Mouse (Mus musculus): ENCODE results near the gene Pde4b.
"Not testable (repeated sequence)": the region's sequence is repeated elsewhere in the genome, so short reads cannot be mapped to it uniquely, and the experiment has no call there.

Gene Pde4b

DNA sequence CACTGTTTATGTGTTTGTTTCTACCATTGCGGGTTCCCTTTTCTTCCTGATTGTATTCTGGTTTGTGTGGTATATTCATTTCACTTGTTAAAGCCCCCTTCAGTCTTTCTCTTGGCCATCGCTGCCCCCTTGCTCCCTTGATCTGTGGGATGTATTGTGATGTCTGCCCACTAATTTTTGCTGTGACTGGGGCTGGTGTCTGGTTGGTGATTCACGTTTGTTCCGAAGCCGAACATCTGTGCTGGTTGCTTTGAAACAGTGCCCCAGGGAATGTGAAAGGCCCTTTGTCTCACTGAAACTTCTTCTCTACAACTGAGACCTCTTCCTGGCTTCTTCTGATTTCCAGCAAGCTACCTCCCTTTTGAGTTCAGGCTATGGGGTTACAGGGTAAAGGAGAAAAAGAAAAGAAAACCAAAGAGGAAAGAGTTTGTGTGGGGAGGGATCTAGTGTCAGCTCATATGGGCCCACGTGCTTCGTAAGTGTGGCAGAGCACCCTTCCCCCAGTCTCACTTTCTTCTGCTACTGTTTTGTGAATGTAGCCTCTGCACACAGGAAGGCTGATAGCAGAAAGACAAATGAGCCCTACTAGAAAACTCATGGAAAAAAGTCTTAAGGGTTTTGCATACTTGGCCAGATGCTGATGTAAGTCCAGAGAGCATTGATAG, 396.1 kb downstream of the Pde4b start:
- no peak for DNase-seq

DNA sequence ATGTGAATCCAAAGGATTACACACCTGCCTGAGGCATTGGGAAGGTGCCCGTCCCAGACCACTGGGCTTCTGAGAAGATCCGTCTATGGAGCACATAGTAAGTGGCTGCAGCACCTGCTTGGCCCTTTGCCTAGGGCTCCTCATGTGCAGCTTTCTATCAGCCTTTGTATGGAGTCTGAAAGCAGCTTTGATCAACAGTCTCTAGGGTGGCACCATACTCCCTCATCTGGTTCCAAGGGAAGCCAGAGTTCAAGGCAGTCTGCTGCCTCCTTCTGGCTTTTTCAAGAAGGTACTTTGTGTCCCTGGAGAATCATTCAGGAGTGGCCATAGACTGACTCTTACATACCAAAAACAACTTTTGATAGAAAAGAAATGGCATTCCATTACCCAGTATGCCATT, 397.4 kb downstream of the Pde4b start:
- DNase-seq: peak in 1 of 2 experiments; percentile 34

DNA sequence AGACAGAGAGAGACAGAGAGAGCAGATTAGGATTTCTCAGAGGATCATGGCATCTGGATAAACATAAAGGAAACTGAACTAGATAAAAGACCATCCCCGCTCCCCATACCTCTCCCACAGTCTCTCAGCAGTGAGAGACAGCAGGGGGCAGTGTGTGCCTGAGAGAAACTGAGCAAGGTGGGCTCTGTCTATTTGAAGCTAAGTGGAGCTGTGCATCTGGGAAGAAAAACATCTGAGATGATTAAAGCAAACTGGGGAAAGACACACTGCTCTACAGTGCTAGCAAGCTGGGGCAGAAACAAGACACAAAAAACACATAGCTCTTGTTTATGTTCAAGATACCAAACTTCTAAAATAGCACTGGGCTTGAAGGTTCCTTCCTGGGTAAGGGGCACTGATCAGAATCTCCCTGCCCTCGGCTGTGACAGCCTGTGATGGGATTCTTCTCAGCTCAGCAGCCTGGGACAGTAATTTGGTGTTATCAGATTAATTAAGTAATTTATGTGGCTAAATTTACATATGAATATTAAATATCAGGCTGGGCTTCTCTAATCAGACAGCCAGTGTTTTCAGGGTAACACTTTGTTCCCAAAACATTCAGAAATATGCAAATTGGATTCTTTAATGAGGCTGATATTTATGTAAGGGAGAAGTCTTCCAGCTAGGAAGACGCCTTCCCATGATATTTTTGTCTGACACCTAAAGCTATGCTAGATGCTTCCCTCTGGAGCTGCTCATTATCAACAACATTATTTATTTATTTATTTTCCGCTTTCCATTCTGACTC, 399.0 kb downstream of the Pde4b start:
- peak in 1 of 2 experiments; percentile 34 for DNase-seq

DNA sequence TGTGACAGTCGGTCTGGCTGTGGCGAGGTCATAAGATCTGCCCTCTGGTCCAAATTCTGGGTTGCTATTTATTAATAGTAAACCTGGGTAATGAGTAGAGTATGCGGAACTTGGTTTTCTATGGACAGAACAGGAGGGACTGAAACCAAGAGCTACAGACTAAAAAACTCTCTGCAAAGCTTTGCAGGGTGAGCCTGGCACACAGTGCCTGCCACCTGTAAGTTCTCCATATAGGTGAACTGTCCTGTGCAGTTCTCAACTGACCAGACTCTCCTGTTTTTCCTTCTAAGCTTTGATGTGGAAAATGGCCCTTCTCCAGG, 399.5 kb downstream of the Pde4b start:
- DNase-seq: no peak

DNA sequence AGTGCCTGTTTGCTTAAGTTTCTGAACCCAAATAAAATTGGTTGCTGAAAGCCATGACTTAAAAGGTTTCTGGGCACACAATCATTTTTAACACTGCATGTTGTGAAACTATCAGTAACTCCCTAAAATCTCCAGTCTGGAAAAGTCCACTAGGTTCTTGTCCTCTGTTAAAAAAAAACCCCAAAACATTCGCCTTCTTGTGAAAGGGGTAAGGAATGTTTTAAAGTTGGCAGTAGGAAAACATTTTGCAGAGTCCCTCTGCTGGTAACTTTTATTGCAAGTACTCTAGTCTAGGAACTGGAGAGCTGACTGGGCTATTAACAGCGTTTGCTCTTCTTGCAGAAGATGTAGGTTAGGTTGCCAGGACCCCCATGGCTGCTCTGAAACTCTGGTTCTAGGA, 400.7 kb downstream of the Pde4b start:
- peak; percentile 22 to 27 for DNase-seq

DNA sequence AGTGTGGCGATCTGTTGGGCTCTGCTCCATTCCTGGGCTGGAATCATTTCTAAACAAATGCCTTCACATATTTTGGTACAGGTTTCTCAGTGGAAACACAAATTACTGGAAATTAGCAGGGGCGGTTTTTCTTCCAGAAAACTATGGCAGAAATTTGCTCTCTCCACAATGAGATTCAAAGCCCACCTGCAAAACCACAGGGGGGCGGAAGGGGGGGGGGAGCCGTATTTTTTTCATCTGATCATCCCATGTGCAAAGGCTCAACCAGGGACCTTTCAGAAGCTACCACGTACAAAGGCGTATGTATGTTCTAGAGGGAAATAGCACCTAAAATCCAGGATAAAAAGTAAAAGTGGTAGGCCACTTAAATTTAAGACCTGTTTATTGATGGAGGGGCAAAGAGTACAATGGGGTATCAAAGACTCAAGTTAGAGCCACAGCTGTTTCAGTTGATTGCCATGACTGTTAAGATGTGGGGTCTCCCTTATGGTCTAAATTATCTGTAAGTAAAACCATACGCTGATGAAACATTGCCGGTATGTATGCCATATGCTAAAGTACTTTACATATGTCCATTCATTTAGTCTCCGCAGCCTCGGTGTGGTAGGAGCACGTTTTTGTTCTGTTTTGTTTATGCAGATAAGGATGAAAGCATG, 404.3 kb downstream of the Pde4b start:
- no peak for DNase-seq

DNA sequence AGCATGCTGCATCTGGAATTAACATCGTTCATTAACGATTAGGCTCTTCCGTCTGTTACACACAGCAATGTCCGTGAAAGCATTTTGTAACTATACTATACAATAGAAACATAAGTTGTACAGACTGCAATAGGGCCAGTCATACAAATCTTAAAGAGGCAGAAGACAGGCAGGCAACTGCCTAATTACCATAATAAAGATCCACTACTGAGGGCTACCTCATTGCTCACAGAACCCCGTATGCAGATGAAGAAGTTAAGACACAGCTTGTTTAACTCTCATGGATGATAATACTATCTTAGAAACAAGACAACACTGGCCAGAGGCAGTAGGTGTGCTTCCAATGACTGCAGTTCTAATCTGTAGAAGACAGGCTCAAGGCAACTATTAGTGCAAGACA, 405.6 kb downstream of the Pde4b start:
- no peak for DNase-seq

DNA sequence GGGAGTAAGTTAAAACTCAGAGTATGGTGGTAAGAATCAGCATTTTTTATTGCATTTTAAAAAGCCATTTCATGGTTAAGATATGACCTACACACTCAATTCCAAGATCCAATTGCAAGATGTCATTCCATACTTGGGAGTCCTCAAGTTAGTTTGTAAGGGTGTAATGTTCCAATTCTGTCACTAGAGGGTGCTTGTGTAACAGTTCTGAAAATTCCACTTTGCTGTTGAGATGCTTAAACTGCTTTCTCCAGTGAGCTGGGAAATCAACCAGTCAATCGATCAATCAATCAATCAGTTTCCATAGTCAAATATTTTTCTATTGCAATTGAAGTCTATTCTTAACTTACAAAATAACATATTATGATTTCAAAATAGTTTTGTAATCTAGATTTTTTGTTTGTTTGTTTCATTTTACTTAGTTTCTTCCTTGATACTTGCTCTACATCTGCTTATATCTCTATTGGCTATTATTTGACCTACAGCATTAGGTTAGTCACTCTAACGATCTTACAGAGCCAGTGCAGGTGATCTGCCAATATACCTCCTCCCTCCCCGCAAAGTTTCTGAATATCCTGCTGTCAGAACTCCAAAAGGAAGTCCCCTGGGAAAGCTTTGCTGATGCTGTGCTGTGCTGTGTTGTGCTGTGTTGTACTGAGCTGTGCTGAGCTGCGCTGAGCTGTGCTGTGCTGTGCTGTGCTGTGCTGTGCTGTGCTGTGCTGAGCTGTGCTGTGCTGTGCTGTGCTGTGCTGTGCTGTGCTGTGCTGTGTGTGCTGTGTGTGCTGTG, 406.2 kb downstream of the Pde4b start:
- peak; percentile 33 to 72 for DNase-seq

DNA sequence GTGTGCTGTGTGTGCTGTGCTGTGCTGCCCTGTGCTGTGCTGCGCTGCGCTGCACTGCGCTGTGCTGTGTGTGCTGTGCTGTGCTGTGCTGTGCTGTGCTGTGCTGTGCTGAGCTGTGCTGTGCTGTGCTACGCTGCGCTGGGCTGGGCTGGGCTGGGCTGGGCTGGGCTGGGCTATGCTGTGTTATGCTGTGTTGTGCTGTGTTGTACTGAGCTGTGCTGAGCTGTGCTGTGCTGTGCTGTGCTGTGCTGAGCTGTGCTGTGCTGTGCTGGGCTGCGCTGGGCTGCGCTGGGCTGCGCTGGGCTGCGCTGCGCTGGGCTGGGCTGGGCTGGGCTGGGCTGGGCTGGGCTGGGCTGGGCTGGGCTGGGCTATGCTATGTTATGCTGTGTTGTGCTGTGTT, 406.9 kb downstream of the Pde4b start:
- not testable (repeated sequence) for DNase-seq

DNA sequence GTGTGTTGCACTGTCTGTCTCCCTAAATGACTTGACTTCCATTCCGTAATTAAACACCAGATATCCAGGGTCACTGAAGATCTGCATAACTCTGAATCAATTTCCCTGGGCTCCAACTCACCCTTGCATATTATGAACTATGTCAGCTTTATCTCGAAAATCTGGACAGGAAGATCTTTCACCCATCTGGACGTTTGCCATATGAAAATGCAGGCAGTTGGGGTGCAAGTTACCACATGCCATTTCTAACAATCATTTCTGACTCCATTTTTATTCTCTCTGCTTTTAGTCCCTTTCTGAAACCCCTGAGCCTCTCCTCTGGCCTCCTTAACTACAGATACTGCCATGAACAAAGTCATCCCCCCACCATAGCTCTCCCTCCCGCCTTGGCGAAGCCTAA, 407.7 kb downstream of the Pde4b start:
- DNase-seq: no peak

DNA sequence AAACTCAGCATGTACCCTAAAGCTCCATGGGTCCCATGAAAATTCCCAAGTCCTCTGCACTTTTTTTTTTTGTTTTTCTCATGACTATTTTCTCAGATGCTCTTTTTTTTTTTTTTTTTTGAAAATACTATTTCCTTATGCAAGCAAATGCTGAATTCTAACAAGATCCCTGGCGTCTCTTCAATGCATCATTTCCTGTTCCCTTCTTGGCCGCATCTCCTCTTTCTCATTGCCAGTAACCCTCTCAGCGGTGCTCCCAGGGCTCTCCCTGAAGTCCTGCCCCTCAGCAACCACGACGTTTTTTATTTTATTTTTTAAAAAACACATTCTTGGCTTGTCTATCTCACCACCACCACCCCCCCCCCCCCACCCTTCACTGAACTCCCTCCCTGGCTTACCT, 408.1 kb downstream of the Pde4b start:
- no peak for DNase-seq

DNA sequence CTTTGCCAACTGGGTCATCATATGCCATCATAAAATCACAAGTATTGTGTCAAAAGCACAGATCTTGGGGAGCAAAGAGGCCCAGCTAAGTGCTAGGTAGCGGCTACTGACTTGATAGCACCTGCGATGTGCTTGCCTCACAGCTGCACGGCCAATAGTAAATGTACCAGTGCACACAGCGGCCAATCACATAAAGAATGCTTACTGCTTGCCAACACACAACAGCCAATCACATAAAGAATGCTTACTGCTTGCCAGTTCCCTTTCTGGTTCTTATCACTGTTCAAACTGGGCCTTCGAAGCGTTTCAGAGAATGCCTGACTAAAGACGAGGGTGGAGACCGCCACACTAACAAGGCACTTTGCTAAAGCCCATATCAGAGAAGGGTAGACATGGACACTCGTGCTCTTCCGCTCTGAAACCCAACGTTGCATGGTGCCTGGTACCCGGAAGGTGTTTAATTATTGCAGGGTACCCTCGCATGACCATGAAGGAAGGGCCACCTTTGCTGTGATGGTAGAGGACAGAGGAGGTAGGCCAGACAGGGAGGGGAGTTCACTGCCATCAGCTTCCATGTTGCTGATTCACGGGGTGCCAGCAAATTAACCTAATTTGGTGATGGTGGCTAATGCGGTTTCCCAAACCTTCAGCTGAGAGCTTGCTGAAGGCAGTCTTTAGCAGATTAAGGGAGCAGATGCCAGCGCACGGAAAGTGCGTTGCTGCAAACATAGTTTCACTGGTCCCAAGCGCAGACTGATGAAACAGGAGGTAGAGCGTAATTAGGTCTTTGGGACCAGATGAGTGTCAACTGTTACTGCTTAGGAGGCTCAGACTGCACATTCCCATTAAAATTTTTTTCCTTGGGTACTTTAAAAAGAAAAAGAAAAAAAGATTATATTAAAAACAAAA, 409.2 kb downstream of the Pde4b start:
- DNase-seq: peak in 1 of 2 experiments; percentile 15

DNA sequence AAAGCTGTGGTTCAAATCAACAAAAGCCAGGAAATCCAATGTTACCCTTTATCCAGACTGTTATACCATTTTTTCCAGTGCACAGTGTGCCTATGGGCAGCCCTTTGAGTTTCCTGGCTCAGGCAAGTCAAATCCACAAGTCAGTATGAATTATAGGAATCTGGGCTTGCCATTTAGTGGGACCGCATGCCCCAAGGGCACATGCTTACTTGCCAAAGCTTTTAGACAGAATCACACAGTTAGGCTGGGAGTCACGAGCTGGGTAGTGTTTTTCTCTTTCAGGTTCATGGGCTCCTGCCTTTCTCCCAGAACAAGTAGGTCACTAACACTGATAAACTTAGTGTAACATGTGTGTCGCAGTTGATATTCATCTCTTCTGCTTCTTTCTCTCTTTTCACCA, 409.9 kb downstream of the Pde4b start:
- peak in 1 of 2 experiments; percentile 19 for DNase-seq

DNA sequence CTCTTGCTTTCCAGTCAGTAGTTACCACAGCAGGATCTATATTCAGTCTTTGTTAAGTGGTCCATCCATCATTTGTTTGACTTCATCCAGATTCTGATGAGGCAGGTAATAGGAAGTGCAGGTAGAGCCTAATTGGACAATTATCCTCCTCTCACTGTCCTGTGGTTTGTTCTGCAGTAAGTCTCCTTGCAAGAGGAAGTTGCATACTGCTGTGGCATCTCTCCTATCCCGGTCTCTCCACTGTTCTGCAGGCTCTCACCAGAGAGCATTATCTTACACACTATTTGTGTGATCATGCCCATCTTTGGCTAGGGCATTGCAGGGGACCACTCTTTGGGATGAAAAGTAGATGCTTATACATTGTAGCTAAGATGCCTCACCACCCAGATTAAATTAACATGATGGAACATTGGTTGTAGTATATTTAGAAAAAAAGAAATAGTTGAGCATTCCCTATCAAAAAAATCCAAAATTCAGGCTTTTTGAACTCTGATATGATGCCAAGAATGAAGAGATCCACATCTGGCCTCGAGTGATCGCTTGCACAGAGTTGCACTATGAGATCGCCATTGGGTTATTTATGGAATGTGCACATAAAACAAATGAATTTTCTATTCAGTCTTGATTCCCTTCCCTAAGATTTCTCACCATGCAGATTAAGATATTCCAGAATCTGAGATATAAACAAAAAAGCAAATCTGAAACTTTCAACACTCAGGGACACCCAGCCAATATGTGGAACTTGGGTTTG, 411.0 kb downstream of the Pde4b start:
- no peak for DNase-seq

DNA sequence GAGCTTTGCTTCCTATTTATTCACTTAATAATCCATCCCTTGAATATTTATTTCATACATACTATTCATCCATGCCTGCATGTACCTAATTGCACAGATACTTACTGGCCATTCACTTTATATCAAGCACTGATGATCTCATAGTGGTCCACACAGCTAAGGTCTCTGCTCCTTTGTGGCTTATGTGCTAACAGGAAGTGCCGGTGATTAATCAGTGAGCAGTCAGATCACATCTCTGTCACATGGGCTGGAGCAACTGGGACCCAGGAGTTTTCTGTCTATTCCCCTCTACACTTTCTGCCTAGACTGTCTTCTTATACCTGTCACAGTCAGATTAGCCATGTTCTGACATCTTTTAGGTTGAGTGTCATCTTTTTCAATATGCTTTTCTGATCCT, 411.6 kb downstream of the Pde4b start:
- no peak for DNase-seq

DNA sequence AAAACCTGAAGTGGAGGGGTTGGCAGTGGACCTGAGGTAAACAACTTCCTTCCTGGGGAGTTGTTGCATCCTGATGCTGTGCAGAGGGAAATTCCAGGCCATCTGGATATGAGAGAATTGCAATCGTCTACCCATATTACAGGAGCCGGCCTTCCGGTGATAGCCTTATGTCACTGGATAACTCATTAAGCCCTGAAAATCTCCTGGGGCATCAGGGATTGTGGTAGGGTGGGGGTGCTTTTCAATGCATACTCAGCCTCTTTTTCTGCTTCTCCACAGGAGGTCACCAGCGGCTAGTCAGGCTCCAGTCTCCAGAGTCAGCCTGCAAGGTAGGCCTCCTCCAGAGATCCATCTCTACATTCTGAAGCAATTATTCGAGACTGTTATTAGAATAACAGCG, 418.4 kb downstream of the Pde4b start:
- no peak for DNase-seq

DNA sequence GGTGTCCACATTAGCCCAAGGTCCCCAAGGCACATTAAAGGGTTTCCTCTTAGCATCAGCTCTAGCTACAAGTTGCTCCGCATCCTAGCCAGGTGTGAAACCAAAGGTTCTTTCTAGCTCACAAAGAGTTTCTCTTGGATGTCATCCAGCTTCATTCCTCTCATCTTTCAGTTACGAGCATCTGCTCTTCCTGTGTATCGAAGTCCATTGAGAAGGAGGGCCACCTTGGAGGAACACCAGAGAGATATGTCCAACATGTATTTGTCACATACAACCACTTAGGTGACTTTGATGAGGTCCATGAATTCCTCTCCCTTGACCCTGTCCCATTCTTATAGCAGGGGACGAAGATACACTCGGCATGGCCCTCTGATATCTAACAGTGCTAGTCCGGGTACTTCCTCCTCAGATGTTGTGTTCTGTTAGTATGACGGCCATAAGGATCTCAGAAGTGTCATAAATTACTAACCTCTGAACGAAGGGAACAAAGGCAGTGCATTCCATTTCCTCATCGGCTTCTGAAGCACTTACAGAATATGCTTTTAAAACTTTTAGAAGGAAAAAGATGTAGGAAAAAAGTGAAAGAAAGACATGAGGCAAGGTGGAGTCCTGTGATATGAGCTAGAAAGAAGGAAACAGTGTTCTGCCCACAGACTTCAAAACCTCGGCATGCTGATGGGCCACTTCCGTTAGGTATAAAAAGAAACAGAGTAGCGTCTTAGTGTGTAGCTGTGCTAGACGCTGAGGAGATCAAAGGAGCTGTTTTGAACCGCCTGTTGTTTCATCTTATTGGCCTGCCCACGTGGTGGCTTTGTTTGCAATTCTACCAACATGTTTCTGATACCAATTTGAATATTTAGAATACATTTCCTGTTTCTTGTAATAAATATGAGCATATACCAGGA, 419.3 kb downstream of the Pde4b start:
- DNase-seq: no peak

DNA sequence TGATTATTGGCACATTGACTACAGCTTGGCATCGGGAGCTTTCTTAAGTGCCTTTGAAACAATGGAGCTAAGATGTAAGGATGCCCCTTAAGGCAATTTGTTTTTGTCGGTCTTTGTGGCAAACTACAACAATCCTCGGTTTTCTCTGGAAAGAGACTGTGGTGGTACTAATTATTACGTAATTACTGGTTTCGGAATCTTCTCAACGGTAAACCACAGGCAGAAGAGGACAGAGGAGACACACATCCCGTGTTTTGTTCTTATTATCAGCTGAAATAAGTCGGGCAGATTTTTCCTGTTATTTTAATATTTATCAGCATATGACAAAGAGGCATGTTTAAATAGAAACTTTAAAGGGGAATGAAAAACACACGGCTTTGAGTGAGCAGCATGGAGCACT, 420.0 kb downstream of the Pde4b start:
- DNase-seq: no peak

DNA sequence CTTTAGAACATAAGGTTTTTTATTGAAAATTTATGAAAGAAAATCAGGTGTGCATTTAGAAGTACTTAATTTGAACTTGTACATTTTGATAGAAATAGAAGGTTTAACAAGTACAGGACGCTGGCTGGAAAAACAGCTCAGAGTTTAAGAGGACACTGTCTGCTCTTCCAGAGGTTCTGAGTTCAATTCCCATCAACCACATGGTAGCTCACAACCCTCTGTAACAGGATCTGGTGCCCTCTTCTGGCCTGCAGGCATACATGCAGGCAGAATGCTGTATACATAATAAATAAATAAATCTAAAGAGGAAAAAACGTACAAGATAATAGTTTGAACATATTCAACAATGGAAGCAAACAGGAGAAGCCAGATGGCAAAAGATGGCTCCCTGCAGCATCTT, 420.4 kb downstream of the Pde4b start:
- no peak for DNase-seq

DNA sequence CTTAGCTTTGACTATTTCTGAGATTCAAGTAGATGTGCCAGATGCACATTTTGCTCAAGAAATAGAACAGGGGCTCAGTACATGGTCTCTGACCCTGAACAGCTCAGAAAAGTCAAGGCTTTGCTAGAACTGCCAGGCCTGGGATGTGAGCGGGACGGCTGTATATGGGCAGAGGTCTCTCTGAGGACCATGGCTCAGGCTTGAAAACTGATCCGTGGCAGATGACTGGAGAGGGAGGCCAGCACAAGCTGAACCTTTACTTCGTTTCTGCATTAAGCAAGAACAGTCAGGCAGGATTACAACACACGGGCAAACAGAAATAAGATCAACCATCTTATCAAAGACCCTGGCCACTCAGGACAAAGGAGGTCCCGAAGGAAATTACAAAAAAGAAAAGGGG, 422.7 kb downstream of the Pde4b start:
- DNase-seq: no peak

All from cerebellum, postnatal 10 days (tissue).